Mouse (Mus musculus): ENCODE data around the gene Gm10428. TPM values are rescaled to one million over a fixed set of nuclear protein-coding genes. Genes with fewer than 3 reads are reported as not detected.
A peak's percentile ranks its signal among the peaks of the same experiment; 100 is the strongest.
"Not testable (repeated sequence)": the region's sequence is repeated elsewhere in the genome, so short reads cannot be mapped to it uniquely, and the experiment has no call there.

Gene Gm10428
- polyA plus RNA-seq, 1 experiment from 2014 or later = not detected

GRCm38 (mm10) chr11:62741186-62741585 is 11.7 kb upstream of the Gm10428 start:
- ATAC-seq (replicated peaks; ENCODE audit: low FRiP score, low TSS enrichment, low read depth) (no peak), DNase-seq (ENCODE audit: low spot score) (no peak)
- Histone ChIP-seq H3K4me1 (replicated peaks; ENCODE audit: control insufficient read depth, insufficient read depth, low read length) (no peaks in the 10 kb centered on the region), H3K27me3 (replicated peaks; ENCODE audit: control insufficient read depth, insufficient read depth, low read length) (peaks cover 8% of the 10 kb centered on the region; the same call in 1 of the 2 replicates), H3K4me2 (ENCODE audit: low read length) (no peak overlapping the region), H3K4me3 (ENCODE audit: low read depth, low read length) (no peak overlapping the region), H3K36me3 (ENCODE audit: control insufficient read depth, insufficient read depth, low read length) (no peaks in the 10 kb centered on the region), H3K27ac (ENCODE audit: low read depth) (no peak overlapping the region), H3K9me3 (ENCODE audit: control insufficient read depth, low read length) (no peaks in the 10 kb centered on the region), H3K9ac (ENCODE audit: low read length) (no peak overlapping the region)
- 90% methylated on average over 2 of the region's 2 CpGs for WGBS

DNA sequence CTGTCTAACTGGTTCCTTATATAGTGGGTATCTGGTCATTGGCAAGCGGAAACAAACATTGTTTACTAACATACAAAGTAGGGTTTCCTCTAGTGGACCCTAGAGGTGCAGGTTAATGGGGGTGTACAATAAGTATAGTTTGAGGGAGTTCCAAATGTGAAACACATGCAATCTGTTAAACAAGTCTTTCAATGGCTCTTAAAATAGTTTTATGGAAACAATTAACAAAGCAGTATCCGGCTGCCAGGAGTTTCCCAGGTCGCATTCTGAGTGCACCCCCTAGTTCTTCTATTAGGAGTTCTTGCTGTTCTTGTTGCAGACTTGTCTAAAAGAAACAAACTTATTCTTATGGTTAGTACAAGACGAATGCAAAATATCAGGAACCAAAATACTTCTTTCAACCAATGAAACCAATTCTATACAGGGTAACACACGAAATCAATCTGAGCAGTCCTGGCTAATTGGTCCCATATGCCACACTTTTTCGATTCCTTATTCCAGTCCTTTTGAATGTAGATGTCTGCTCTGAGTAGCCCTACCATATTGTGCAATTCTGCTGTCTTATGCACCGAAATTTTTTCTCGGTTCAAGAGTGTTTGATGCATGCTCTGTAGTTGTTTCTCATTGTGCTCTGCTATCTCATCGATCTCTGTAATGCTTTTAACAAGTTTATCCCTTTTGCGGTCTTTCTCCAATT is 10.5 kb upstream of the Gm10428 start:
- no peak overlapping the region for H3K4me2 ChIP-seq (ENCODE audit: low read length)
- no peaks in the 10 kb centered on the region for H3K4me1 ChIP-seq (replicated peaks; ENCODE audit: control insufficient read depth, insufficient read depth, low read length)
- ATAC-seq (replicated peaks; ENCODE audit: low FRiP score, low TSS enrichment, low read depth) (no peak), DNase-seq (ENCODE audit: low spot score) (no peak)
- H3K9me3 ChIP-seq (ENCODE audit: control insufficient read depth, low read length) = no peaks in the 10 kb centered on the region
- H3K9ac ChIP-seq (ENCODE audit: low read length) = no peak overlapping the region
- H3K27ac ChIP-seq (ENCODE audit: low read depth) = no peak overlapping the region
- H3K36me3 ChIP-seq (ENCODE audit: control insufficient read depth, insufficient read depth, low read length) = no peaks in the 10 kb centered on the region
- H3K4me3 ChIP-seq (ENCODE audit: low read depth, low read length) = no peak overlapping the region
- H3K27me3 ChIP-seq (replicated peaks; ENCODE audit: control insufficient read depth, insufficient read depth, low read length) = peaks cover 20% of the 10 kb centered on the region
- whole genome bisulfite sequencing = 72% methylated on average over 10 of the region's 10 CpGs

DNA sequence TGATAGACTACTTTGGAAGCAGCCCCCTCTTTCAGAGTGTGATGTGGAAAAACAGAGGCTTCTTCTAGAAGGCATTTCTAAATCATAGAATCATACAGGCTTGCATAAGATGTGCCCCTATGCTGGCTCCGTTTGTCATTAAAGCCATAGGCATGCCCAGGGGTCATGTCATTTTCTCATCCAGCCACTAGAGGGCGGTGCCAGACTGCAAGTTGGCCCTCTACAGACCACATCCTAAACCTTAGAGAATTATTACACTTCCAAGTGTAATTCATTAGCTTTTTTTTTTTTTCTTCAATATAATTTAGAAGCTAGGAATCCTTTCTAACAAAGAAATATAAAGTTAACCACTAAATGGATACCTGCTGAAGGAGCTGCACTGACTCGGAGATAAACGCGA is 8.8 kb upstream of the Gm10428 start:
- Histone ChIP-seq H3K4me1 (replicated peaks; ENCODE audit: control insufficient read depth, insufficient read depth, low read length) (no peaks in the 10 kb centered on the region), H3K27me3 (replicated peaks; ENCODE audit: control insufficient read depth, insufficient read depth, low read length) (peaks cover 26% of the 10 kb centered on the region), H3K9ac (ENCODE audit: low read length) (no peak overlapping the region), H3K4me2 (ENCODE audit: low read length) (no peak overlapping the region), H3K4me3 (ENCODE audit: low read depth, low read length) (no peak overlapping the region), H3K9me3 (ENCODE audit: control insufficient read depth, low read length) (no peaks in the 10 kb centered on the region), H3K36me3 (ENCODE audit: control insufficient read depth, insufficient read depth, low read length) (no peaks in the 10 kb centered on the region), H3K27ac (ENCODE audit: low read depth) (no peak overlapping the region)
- ATAC-seq (replicated peaks; ENCODE audit: low FRiP score, low TSS enrichment, low read depth) (no peak), DNase-seq (ENCODE audit: low spot score) (peak; percentile 82)
- 48% methylated on average over 5 of the region's 5 CpGs for WGBS

GRCm38 (mm10) chr11:62746001-62746533 is 6.8 kb upstream of the Gm10428 start:
- Histone ChIP-seq H3K4me1 (replicated peaks; ENCODE audit: control insufficient read depth, insufficient read depth, low read length) (no peaks in the 10 kb centered on the region), H3K27ac (ENCODE audit: low read depth) (no peak overlapping the region), H3K9ac (ENCODE audit: low read length) (no peak overlapping the region), H3K27me3 (replicated peaks; ENCODE audit: control insufficient read depth, insufficient read depth, low read length) (peaks cover 23% of the 10 kb centered on the region), H3K36me3 (ENCODE audit: control insufficient read depth, insufficient read depth, low read length) (no peaks in the 10 kb centered on the region), H3K4me2 (ENCODE audit: low read length) (peak overlapping the region; percentile 51), H3K4me3 (ENCODE audit: low read depth, low read length) (peak overlapping the region; percentile 25), H3K9me3 (ENCODE audit: control insufficient read depth, low read length) (no peaks in the 10 kb centered on the region)
- 0 out of 2 replicates have a peak, but pooled peaks have one; percentile 78 for ATAC-seq (replicated peaks; ENCODE audit: low FRiP score, low TSS enrichment, low read depth)
- peak; percentile 79 for DNase-seq (ENCODE audit: low spot score)
- WGBS = 4% methylated on average over 27 of the region's 27 CpGs

- WGBS = 60% methylated on average over 9 of the region's 9 CpGs
- no peaks in the 10 kb centered on the region for H3K36me3 ChIP-seq (ENCODE audit: control insufficient read depth, insufficient read depth, low read length)
Measured at GRCm38 (mm10) chr11:62747227-62747626, 5.7 kb upstream of the Gm10428 start.

GRCm38 (mm10) chr11:62748062-62748461 is 4.8 kb upstream of the Gm10428 start:
- no peak overlapping the region for H3K9ac ChIP-seq (ENCODE audit: low read length)
- 73% methylated on average over 4 of the region's 4 CpGs for WGBS
- H3K4me2 ChIP-seq (ENCODE audit: low read length) = no peak overlapping the region

More at GRCm38 (mm10) chr11:62747227-62747626, 5.7 kb upstream of the Gm10428 start:
- Histone ChIP-seq H3K9me3 (ENCODE audit: control insufficient read depth, low read length) (no peaks in the 10 kb centered on the region), H3K9ac (ENCODE audit: low read length) (no peak overlapping the region), H3K27me3 (replicated peaks; ENCODE audit: control insufficient read depth, insufficient read depth, low read length) (peaks cover 23% of the 10 kb centered on the region), H3K4me1 (replicated peaks; ENCODE audit: control insufficient read depth, insufficient read depth, low read length) (no peaks in the 10 kb centered on the region), H3K4me3 (ENCODE audit: low read depth, low read length) (no peak overlapping the region), H3K27ac (ENCODE audit: low read depth) (no peak overlapping the region), H3K4me2 (ENCODE audit: low read length) (no peak overlapping the region)
- ATAC-seq (replicated peaks; ENCODE audit: low FRiP score, low TSS enrichment, low read depth) (no peak), DNase-seq (ENCODE audit: low spot score) (no peak)

DNA sequence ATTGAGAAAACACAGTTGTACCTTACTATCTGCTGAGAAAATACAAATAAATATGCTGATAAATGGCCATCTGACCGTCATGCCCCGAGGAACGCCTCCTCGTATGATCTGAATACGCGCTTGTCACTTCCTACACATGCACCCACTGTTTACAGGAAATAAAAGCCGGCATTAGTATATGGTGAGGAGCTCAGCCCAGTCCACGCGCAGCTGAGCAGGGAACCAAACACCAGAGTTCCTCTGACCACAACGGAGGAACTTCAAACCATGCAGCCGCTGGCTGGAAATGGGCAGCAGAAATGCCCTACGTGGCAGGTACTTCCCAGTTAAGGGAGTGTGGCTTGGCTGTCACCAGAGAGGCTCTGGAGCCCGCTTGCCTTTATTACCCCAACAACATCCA is 3.5 kb upstream of the Gm10428 start:
- not testable (repeated sequence) for ATAC-seq (replicated peaks; ENCODE audit: low FRiP score, low TSS enrichment, low read depth); H3K27ac ChIP-seq (ENCODE audit: low read depth); H3K9ac ChIP-seq (ENCODE audit: low read length); H3K4me2 ChIP-seq (ENCODE audit: low read length); H3K4me3 ChIP-seq (ENCODE audit: low read depth, low read length); H3K4me1 ChIP-seq (replicated peaks; ENCODE audit: control insufficient read depth, insufficient read depth, low read length); H3K36me3 ChIP-seq (ENCODE audit: control insufficient read depth, insufficient read depth, low read length); H3K9me3 ChIP-seq (ENCODE audit: control insufficient read depth, low read length); DNase-seq (ENCODE audit: low spot score)
- peaks cover 23% of the 10 kb centered on the region for H3K27me3 ChIP-seq (replicated peaks; ENCODE audit: control insufficient read depth, insufficient read depth, low read length)
- WGBS = 86% methylated on average over 13 of the region's 13 CpGs

More at GRCm38 (mm10) chr11:62748062-62748461, 4.8 kb upstream of the Gm10428 start:
- Histone ChIP-seq H3K4me3 (ENCODE audit: low read depth, low read length) (no peak overlapping the region), H3K9me3 (ENCODE audit: control insufficient read depth, low read length) (no peaks in the 10 kb centered on the region), H3K36me3 (ENCODE audit: control insufficient read depth, insufficient read depth, low read length) (no peaks in the 10 kb centered on the region), H3K27me3 (replicated peaks; ENCODE audit: control insufficient read depth, insufficient read depth, low read length) (peaks cover 23% of the 10 kb centered on the region), H3K27ac (ENCODE audit: low read depth) (no peak overlapping the region), H3K4me1 (replicated peaks; ENCODE audit: control insufficient read depth, insufficient read depth, low read length) (no peaks in the 10 kb centered on the region)
- ATAC-seq (replicated peaks; ENCODE audit: low FRiP score, low TSS enrichment, low read depth) = no peak
- DNase-seq (ENCODE audit: low spot score) = no peak

- Histone ChIP-seq H3K27ac (ENCODE audit: low read depth) (no peak overlapping the region), H3K4me2 (ENCODE audit: low read length) (no peak overlapping the region)
- WGBS = 54% methylated on average over 11 of the region's 11 CpGs
Measured at GRCm38 (mm10) chr11:62752191-62752590, 709 bp upstream of the Gm10428 start.

More at GRCm38 (mm10) chr11:62752191-62752590, 709 bp upstream of the Gm10428 start:
- ATAC-seq (replicated peaks; ENCODE audit: low FRiP score, low TSS enrichment, low read depth) (no peak), DNase-seq (ENCODE audit: low spot score) (no peak)
- Histone ChIP-seq H3K4me1 (replicated peaks; ENCODE audit: control insufficient read depth, insufficient read depth, low read length) (no peaks in the 10 kb centered on the region), H3K36me3 (ENCODE audit: control insufficient read depth, insufficient read depth, low read length) (no peaks in the 10 kb centered on the region), H3K4me3 (ENCODE audit: low read depth, low read length) (no peak overlapping the region), H3K9ac (ENCODE audit: low read length) (no peak overlapping the region), H3K27me3 (replicated peaks; ENCODE audit: control insufficient read depth, insufficient read depth, low read length) (peaks cover 8% of the 10 kb centered on the region), H3K9me3 (ENCODE audit: control insufficient read depth, low read length) (no peaks in the 10 kb centered on the region)
